Mouse (Mus musculus) forebrain, embryonic 11.5 days (tissue): ENCODE data around the gene Gm20388. TPM values are rescaled to one million over a fixed set of nuclear protein-coding genes. Genes with fewer than 3 reads are reported as not detected.

ENCODE experiments used
- ATAC-seq: fragments of 200-750 bp; cut with Nextera tagmentation; replicated peaks from 2 replicates; pipeline ENCODE4 v1.8.0; 2017; ENCODE audit warnings: moderate TSS enrichment; ENCODE audit not compliant: low FRiP score
- DNase-seq: peaks from one replicate; pipeline ENCODE4 v3.0.0-alpha.2; 2017; ENCODE audit warnings: low spot score
- H3K27ac ChIP-seq: fragments of 300-500 bp; sonication (generic); 2 replicates; pipeline ENCODE4 v1.5.1; 2014; ENCODE audit warnings: low read depth, low read length
- H3K27me3 ChIP-seq: fragments of 300-500 bp; sonication (generic); 2 replicates; pipeline ENCODE4 v1.6.1; 2014; ENCODE audit warnings: mild to moderate bottlenecking, low read length, mixed read lengths; ENCODE audit not compliant: control insufficient read depth, insufficient read depth
- H3K36me3 ChIP-seq: fragments of 300-500 bp; sonication (generic); 2 replicates; pipeline ENCODE4 v1.6.1; 2014; ENCODE audit warnings: mild to moderate bottlenecking, low read length, moderate library complexity, mixed read lengths; ENCODE audit not compliant: control insufficient read depth, insufficient read depth
- H3K4me1 ChIP-seq: fragments of 300-500 bp; sonication (generic); replicated peaks from 2 replicates; pipeline ENCODE4 v1.6.1; 2014; ENCODE audit warnings: low read length, mixed read lengths; ENCODE audit not compliant: control insufficient read depth, insufficient read depth
- H3K4me2 ChIP-seq: fragments of 300-500 bp; sonication (generic); 2 replicates; pipeline ENCODE4 v1.6.1; 2014; ENCODE audit warnings: low read depth, mild to moderate bottlenecking, low read length, moderate library complexity, mixed read lengths; ENCODE audit not compliant: severe bottlenecking
- H3K4me3 ChIP-seq: fragments of 300-500 bp; sonication (generic); 2 replicates; pipeline ENCODE4 v1.5.1; 2014; ENCODE audit warnings: low read depth, low read length
- H3K9ac ChIP-seq: fragments of 300-500 bp; sonication (generic); 2 replicates; pipeline ENCODE4 v1.6.1; 2014; ENCODE audit warnings: low read length
- H3K9me3 ChIP-seq: fragments of 300-500 bp; sonication (generic); 2 replicates; pipeline ENCODE4 v1.6.1; 2016; ENCODE audit warnings: low read length, mixed read lengths; ENCODE audit not compliant: control insufficient read depth
- WGBS: fragments of 180-500 bp; shearing (Covaris S2); extraction: QIAGEN DNeasy Blood & Tissue Kit; methylation state at CpG from one replicate; pipeline ENCODE4 v1.1.7; 2014; 5-methylcytosine and 5-hydroxymethylcytosine counted together
- polyA plus RNA-seq: library from polyadenylated mRNA; unstranded; fragments of >200 nt; fragmentation: Nextera tagmentation; extraction: Ambion mirVana; gene quantifications from 2 replicates; pipeline ENCODE4 v1.2.1, GENCODE M21; 2014

The Gm20388 gene
- polyA plus RNA-seq, 1 experiment from 2014 or later: not detected

DNA sequence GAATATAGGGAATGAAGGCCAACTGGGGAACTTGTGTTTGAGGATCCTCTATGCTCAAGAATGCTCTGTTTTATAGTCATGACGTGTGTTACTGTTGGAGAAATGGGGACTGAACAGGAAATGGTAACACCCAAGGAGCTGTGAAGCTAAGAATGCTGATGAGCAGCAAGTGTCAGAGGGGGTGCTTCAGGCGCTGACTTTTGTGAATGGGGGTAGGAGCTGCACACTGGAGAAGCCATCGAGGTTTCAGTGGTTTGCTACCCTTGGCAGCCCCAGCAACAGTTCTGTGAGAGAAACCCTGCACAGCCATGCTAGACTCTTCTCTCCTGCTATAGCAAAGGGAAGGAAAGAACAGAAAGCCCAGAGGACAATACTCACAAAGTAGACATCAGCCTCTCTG is 3001.5 kb downstream of the Gm20388 start:
- Histone ChIP-seq H3K27me3 (no peaks in the 10 kb centered on the region), H3K36me3 (peaks cover 3% of the 10 kb centered on the region; the same call in 1 of the 2 replicates), H3K4me1 (no peaks in the 10 kb centered on the region), H3K9ac (no peak overlapping the region), H3K9me3 (no peaks in the 10 kb centered on the region), H3K4me2 (no peak overlapping the region), H3K4me3 (no peak overlapping the region), H3K27ac (no peak overlapping the region)
- DNase-seq: no peak
- ATAC-seq: no peak
- 89% methylated on average over 3 of the region's 3 CpGs for WGBS

DNA sequence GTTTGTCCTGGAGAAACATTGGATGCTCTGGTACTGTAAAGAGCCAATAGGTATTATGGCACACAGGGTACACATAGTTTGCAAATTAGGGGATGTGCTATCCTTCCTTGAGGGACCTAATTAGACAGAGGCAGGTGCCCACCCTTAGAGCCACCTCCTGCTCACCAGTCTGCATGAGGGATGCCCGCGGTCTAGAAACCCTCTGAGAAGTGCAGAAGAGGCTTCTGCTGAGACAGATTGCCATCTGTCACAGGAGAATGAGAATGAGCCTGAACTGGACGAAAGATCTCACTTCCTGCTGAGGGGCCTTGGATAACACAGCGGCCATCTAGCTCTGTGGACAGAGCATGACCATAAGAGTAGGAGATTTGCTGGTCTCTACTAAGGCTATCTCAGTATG is 3002.2 kb downstream of the Gm20388 start:
- Histone ChIP-seq H3K36me3 (peaks cover 3% of the 10 kb centered on the region; the same call in 1 of the 2 replicates), H3K27ac (no peak overlapping the region), H3K27me3 (no peaks in the 10 kb centered on the region), H3K9me3 (no peaks in the 10 kb centered on the region), H3K9ac (no peak overlapping the region), H3K4me2 (no peak overlapping the region), H3K4me1 (no peaks in the 10 kb centered on the region), H3K4me3 (no peak overlapping the region)
- WGBS: 90% methylated on average over 4 of the region's 4 CpGs
- DNase-seq (no peak), ATAC-seq (no peak)

DNA sequence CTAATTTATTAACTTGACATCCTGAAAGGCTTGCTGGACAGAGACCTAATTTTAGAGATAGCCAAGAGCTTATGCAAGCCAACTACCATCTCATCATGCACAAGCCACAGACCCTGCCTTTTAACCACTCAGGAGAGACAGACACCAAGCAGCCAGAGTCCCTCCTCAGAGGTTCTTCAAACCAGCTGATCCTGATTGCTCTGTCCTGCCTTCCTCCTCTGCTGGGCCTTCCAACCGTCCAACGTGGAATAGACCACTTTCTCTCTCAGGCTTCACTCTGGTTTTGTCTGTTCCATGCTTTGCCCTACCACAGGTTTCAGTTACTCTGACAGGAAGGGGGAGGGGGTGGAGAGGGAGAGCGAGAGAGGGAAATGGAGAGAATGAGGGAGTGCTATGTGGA is 3006.1 kb downstream of the Gm20388 start:
- Histone ChIP-seq H3K27me3 (no peaks in the 10 kb centered on the region), H3K9ac (no peak overlapping the region), H3K4me2 (no peak overlapping the region), H3K4me3 (no peak overlapping the region), H3K4me1 (no peaks in the 10 kb centered on the region), H3K27ac (no peak overlapping the region), H3K36me3 (no peaks in the 10 kb centered on the region; the same call in 1 of the 2 replicates), H3K9me3 (no peaks in the 10 kb centered on the region)
- ATAC-seq (no peak), DNase-seq (no peak)
- WGBS: 77% methylated on average over 3 of the region's 3 CpGs

DNA sequence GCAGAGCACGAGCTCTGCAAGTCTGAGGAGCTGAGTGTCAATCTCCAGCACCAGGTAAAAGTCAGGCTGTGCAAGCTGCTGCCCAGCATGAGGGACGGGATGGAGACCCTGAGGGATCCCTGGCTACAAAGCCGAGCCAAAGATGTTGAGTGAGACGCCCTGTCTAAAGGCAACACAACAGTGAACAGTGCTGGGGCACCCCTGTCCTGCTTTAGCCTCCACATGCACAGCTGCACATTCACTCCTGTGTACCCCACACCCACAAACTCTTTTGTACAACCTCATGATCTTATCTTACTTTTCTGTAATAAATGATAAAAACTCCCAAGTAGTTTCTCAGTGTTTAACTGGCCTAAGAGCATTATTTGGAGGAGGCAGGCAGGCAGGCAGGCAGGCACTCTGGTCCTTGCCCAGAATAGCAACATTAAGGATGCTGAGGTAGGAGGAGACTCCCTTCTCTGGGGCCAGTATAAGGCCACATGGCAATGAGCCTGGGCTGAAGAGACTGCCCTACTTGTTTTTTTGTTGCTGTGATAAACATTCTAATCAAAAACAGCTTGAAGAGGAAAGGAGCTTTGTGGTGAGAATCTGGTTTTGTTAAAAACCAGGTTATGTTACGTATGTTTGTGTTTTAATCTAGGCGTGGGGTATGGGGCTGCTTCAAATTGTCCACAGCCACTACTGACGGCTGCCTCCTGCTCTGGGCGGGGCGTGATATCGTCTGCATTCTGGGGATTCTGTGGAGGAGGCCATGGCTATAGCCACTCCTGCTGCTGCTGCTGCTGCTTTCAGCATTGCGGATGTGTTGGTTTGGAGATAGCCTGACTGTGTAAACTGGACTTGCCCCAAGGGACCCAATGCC is 3007.1 kb downstream of the Gm20388 start:
- H3K27ac ChIP-seq: no peak overlapping the region
- DNase-seq (no peak), ATAC-seq (no peak)
- H3K4me1 ChIP-seq: no peaks in the 10 kb centered on the region
- H3K27me3 ChIP-seq: no peaks in the 10 kb centered on the region
- no peak overlapping the region for H3K4me2 ChIP-seq
- 71% methylated on average over 11 of the region's 11 CpGs for WGBS
- H3K36me3 ChIP-seq: no peaks in the 10 kb centered on the region; the same call in 1 of the 2 replicates
- no peaks in the 10 kb centered on the region for H3K9me3 ChIP-seq
- no peak overlapping the region for H3K9ac ChIP-seq
- no peak overlapping the region for H3K4me3 ChIP-seq

DNA sequence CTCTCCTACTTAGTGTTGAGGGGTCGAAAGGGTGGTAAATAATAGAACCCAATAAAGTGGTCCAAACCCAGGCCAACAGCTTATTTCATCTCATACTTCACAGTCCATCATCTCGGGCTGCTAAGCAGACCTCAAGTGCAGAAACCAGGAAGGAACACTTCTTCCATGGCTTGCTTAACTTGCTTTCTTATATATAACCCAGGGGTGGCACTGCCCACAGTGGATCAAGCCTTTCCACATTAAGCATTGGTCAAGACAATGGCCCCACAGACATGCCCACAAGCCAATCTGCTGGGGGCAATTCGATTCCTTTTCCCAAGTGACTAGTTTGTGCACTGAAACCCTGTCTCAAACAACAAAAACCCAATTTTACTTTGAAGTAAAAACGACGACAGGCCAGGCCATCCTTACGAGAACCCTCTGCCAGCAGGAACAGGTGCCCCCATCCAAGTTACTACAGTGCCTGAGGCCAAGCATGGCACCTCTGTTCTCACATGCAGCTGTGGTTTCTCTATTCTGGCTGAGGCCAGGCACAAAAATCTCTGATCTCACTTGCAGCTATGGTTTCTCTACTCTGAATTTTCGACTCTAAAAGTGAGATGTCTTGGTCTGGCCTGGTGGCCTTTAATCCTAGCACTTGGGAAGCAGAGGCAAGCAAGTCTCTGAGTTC is 3007.9 kb downstream of the Gm20388 start:
- no peaks in the 10 kb centered on the region for H3K9me3 ChIP-seq
- 83% methylated on average over 7 of the region's 7 CpGs for WGBS
- ATAC-seq (no peak), DNase-seq (no peak)
- H3K4me1 ChIP-seq: no peaks in the 10 kb centered on the region
- H3K9ac ChIP-seq: no peak overlapping the region
- no peaks in the 10 kb centered on the region for H3K27me3 ChIP-seq
- H3K36me3 ChIP-seq: no peaks in the 10 kb centered on the region; the same call in 1 of the 2 replicates
- H3K4me2 ChIP-seq: no peak overlapping the region
- H3K4me3 ChIP-seq: no peak overlapping the region
- H3K27ac ChIP-seq: no peak overlapping the region

- ATAC-seq (no peak), DNase-seq (no peak)
- 82% methylated on average over 7 of the region's 7 CpGs for WGBS
- H3K36me3 ChIP-seq: no peaks in the 10 kb centered on the region; the same call in 1 of the 2 replicates
- H3K4me3 ChIP-seq: no peak overlapping the region
- H3K9me3 ChIP-seq: no peaks in the 10 kb centered on the region
- H3K4me2 ChIP-seq: no peak overlapping the region
- no peak overlapping the region for H3K9ac ChIP-seq
- no peaks in the 10 kb centered on the region for H3K4me1 ChIP-seq
- H3K27ac ChIP-seq: no peak overlapping the region
- H3K27me3 ChIP-seq: no peaks in the 10 kb centered on the region
These were observed 3010.2 kb downstream of the Gm20388 start for GRCm38 (mm10) chr8:122920890-122921289.

DNA sequence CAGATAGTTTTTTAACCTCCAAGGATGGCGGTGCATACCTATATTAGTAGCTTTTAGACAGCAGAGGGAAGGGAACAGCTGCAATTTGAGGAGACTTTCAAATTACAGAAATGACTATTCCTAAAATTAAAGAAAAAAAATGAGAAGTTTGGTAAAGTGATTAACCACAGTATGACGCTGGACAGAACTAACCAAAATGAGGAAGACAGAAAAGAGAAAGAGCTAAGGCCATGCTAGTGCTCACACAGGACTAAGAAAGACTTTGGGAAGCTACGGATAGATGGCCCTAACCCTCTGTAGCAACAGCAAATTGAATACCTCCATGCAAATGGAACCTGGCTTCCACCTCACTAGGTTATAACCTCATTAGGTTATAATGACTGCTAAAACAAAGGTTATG is 3012.3 kb downstream of the Gm20388 start:
- Histone ChIP-seq H3K9me3 (no peaks in the 10 kb centered on the region), H3K9ac (no peak overlapping the region), H3K27me3 (no peaks in the 10 kb centered on the region), H3K36me3 (no peaks in the 10 kb centered on the region), H3K4me3 (no peak overlapping the region), H3K4me2 (no peak overlapping the region), H3K4me1 (no peaks in the 10 kb centered on the region), H3K27ac (no peak overlapping the region)
- DNase-seq (no peak), ATAC-seq (no peak)
- WGBS: 83% methylated on average over 3 of the region's 3 CpGs

- no peak overlapping the region for H3K27ac ChIP-seq
These were observed 3012.9 kb downstream of the Gm20388 start for GRCm38 (mm10) chr8:122923431-122924090.

More at GRCm38 (mm10) chr8:122923431-122924090, 3012.9 kb downstream of the Gm20388 start:
- H3K4me1 ChIP-seq: no peaks in the 10 kb centered on the region
- no peaks in the 10 kb centered on the region for H3K9me3 ChIP-seq
- no peaks in the 10 kb centered on the region for H3K36me3 ChIP-seq
- H3K4me3 ChIP-seq: no peak overlapping the region
- H3K27me3 ChIP-seq: no peaks in the 10 kb centered on the region
- no peak overlapping the region for H3K9ac ChIP-seq
- 66% methylated on average over 7 of the region's 7 CpGs for WGBS
- DNase-seq: no peak
- H3K4me2 ChIP-seq: no peak overlapping the region
- no peak for ATAC-seq
